Mouse (Mus musculus) ovary, postnatal 10 days (tissue): ENCODE measurements around the gene Lpar1.

Experiments
- DNase-seq: peaks from one replicate; pipeline ENCODE4 v3.0.0; 2022; ENCODE audit warnings: low spot score

The Lpar1 gene

GRCm38 (mm10) chr4:58447841-58448240 is 105.9 kb downstream of the Lpar1 start:
- DNase-seq: no peak

- no peak for DNase-seq
Observed at GRCm38 (mm10) chr4:58445846-58446245, 107.9 kb downstream of the Lpar1 start.

- no peak for DNase-seq
Observed at GRCm38 (mm10) chr4:58442338-58442737, 111.4 kb downstream of the Lpar1 start.

- no peak for DNase-seq
Observed at GRCm38 (mm10) chr4:58438654-58439053, 115.0 kb downstream of the Lpar1 start.

GRCm38 (mm10) chr4:58437271-58437670 is 116.4 kb downstream of the Lpar1 start:
- no peak for DNase-seq

- no peak for DNase-seq
Observed at GRCm38 (mm10) chr4:58423276-58423930, 130.3 kb downstream of the Lpar1 start.

- no peak for DNase-seq
Observed at GRCm38 (mm10) chr4:58419225-58419624, 134.5 kb downstream of the Lpar1 start.

- DNase-seq: no peak
Observed at GRCm38 (mm10) chr4:58417319-58417718, 136.4 kb downstream of the Lpar1 start.

GRCm38 (mm10) chr4:58415537-58415936 is 138.2 kb downstream of the Lpar1 start:
- DNase-seq: no peak

GRCm38 (mm10) chr4:58413188-58414185 is 140.2 kb downstream of the Lpar1 start:
- DNase-seq: no peak

GRCm38 (mm10) chr4:58401973-58402501 is 151.7 kb downstream of the Lpar1 start:
- DNase-seq: no peak

GRCm38 (mm10) chr4:58400861-58401341 is 152.8 kb downstream of the Lpar1 start:
- no peak for DNase-seq
